Comparison of ENCODE assay signal across 24 mouse cellular contexts in the genomic region with DNA sequence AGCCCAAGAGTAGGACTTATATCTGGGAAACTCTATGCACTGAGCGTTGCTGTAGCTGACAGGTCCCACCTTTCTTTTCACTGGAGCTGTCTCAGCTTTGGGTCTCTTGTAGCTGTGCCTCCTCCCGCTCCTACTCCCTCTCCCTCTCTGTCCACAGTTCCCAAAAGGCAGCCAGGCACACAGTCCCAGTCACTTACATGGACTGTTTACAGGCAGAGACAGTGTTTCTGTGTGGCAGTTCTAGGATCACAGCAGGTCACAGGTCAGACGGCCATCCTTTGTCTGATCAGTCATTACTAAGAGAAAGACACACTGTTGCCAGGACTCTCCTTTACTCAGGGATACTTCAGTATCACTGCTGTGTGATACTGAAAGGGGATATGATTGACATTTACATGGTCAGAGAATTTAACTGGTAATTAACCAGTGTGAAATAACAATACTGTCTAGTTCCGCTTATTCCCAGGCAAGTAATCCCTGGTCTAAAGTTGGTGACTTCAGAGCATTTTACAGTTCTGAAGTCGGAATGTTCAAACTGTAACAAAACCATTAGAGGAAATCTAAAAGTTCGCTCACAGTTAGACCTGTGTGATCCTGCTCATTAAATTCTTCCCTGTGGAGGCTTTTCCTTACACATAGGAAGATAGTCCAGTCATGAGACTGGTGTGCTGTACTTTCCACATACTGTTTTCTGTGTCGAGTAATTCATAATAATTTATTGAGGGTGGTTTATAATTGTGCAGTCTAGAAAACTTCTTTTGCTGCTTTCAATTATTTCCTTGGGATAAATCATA. TPM values are rescaled to one million over a fixed set of nuclear protein-coding genes. Genes with fewer than 3 reads are reported as not detected.
DNase-seq lines count a peak whose midpoint lies in the region; ATAC-seq lines count a peak whose summit lies in the region.
"Had no signal": no experiment of that assay in that cellular context is flagged by ENCODE, and none has a peak within 500 bp of the region (broad histone marks: within the 10 kb centered on the region; RNA-seq: fewer than 3 reads in every experiment).

No protein-coding gene starts in this region.

- H3K4me2 ChIP-seq in forebrain, embryonic 16.5 days (ENCODE audit: low read length), result no peak overlapping the region
- H3K4me2 ChIP-seq in forebrain, embryonic 12.5 days, result no peak overlapping the region
- H3K4me2 ChIP-seq in midbrain, embryonic 13.5 days (replicated peaks), result no peak overlapping the region
- H3K4me2 ChIP-seq in midbrain, embryonic 14.5 days (ENCODE audit: low read length), result no peak overlapping the region
- H3K4me2 ChIP-seq: hindbrain, embryonic 13.5 days; kidney, embryonic 15.5 days; limb, embryonic 13.5 days; liver, embryonic 13.5 days; stomach, embryonic 15.5 days had no signal

- H3K27me3 ChIP-seq in forebrain, embryonic 16.5 days (replicated peaks; ENCODE audit: control insufficient read depth, insufficient read depth, low read length), result no peaks in the 10 kb centered on the region
- H3K27me3 ChIP-seq in forebrain, embryonic 12.5 days, result no peaks in the 10 kb centered on the region
- H3K27me3 ChIP-seq in midbrain, embryonic 13.5 days, result no peaks in the 10 kb centered on the region
- no peaks in the 10 kb centered on the region for H3K27me3 ChIP-seq in midbrain, embryonic 14.5 days (ENCODE audit: control insufficient read depth, insufficient read depth, low read length)
- H3K27me3 ChIP-seq: hindbrain, embryonic 13.5 days; kidney, embryonic 15.5 days; limb, embryonic 13.5 days; liver, embryonic 13.5 days; megakaryocyte, embryonic 14.5 days; stomach, embryonic 15.5 days had no signal

- H3K9me3 ChIP-seq in forebrain, embryonic 16.5 days (ENCODE audit: control insufficient read depth, low read length), result no peaks in the 10 kb centered on the region
- H3K9me3 ChIP-seq in forebrain, embryonic 12.5 days, result no peaks in the 10 kb centered on the region
- no peaks in the 10 kb centered on the region for H3K9me3 ChIP-seq in midbrain, embryonic 13.5 days
- no peaks in the 10 kb centered on the region for H3K9me3 ChIP-seq in midbrain, embryonic 14.5 days (ENCODE audit: control insufficient read depth, low read length)
- H3K9me3 ChIP-seq: hindbrain, embryonic 13.5 days; kidney, embryonic 15.5 days; limb, embryonic 13.5 days; liver, embryonic 13.5 days; stomach, embryonic 15.5 days had no signal

- no peak overlapping the region for H3K9ac ChIP-seq in forebrain, embryonic 16.5 days (replicated peaks; ENCODE audit: low read depth, low read length)
- H3K9ac ChIP-seq in forebrain, embryonic 12.5 days, result no peak overlapping the region
- no peak overlapping the region for H3K9ac ChIP-seq in midbrain, embryonic 13.5 days (replicated peaks)
- H3K9ac ChIP-seq in midbrain, embryonic 14.5 days (replicated peaks; ENCODE audit: low read length), result no peak overlapping the region
- H3K9ac ChIP-seq: hindbrain, embryonic 13.5 days; kidney, embryonic 15.5 days; limb, embryonic 13.5 days; liver, embryonic 13.5 days; stomach, embryonic 15.5 days had no signal

- WGBS in forebrain, embryonic 16.5 days, result 68% methylated on average over 7 of the region's 7 CpGs
- WGBS in forebrain, embryonic 12.5 days, result 74% methylated on average over 7 of the region's 7 CpGs
- WGBS in midbrain, embryonic 13.5 days, result 65% methylated on average over 7 of the region's 7 CpGs
- WGBS in midbrain, embryonic 14.5 days, result 63% methylated on average over 7 of the region's 7 CpGs

- no peak for DNase-seq in midbrain, embryonic 14.5 days
- peak; percentile 52 for DNase-seq in embryo, embryonic 10.5 days (ENCODE audit: low spot score)
- peak; percentile 13 for DNase-seq in mesoderm, embryonic 11.5 days (ENCODE audit: low read depth, low spot score)
- DNase-seq: adrenal gland, postnatal 25 days; B cell, adult 2 months; cerebellum, adult 8-10 months; gastrocnemius, postnatal 14 days; heart, postnatal 14 days; kidney, adult 18-20 months; kidney, postnatal 25 days; liver, embryonic 13.5 days; lung, adult 18-20 months; lung, postnatal 4 days; right cerebral cortex, postnatal 25 days had no signal

- no peaks in the 10 kb centered on the region for H3K4me1 ChIP-seq in forebrain, embryonic 16.5 days (replicated peaks; ENCODE audit: control insufficient read depth, insufficient read depth, low read length)
- peaks cover 5% of the 10 kb centered on the region; the same call in 1 of the 2 replicates for H3K4me1 ChIP-seq in forebrain, embryonic 12.5 days
- no peaks in the 10 kb centered on the region for H3K4me1 ChIP-seq in midbrain, embryonic 13.5 days (replicated peaks)
- H3K4me1 ChIP-seq in midbrain, embryonic 14.5 days (ENCODE audit: control insufficient read depth, insufficient read depth, low read length), result no peaks in the 10 kb centered on the region
- H3K4me1 ChIP-seq: kidney, embryonic 15.5 days; limb, embryonic 13.5 days; liver, embryonic 13.5 days; stomach, embryonic 15.5 days had no signal

- no peak overlapping the region for H3K27ac ChIP-seq in forebrain, embryonic 16.5 days (ENCODE audit: low read length)
- H3K27ac ChIP-seq in forebrain, embryonic 12.5 days, result no peak overlapping the region
- H3K27ac ChIP-seq in midbrain, embryonic 13.5 days, result no peak overlapping the region
- no peak overlapping the region for H3K27ac ChIP-seq in midbrain, embryonic 14.5 days (replicated peaks; ENCODE audit: low read depth, low read length)
- H3K27ac ChIP-seq: hindbrain, embryonic 13.5 days; kidney, embryonic 15.5 days; limb, embryonic 13.5 days; liver, embryonic 13.5 days; stomach, embryonic 15.5 days had no signal

- H3K36me3 ChIP-seq in forebrain, embryonic 16.5 days (ENCODE audit: control insufficient read depth, insufficient read depth), result peaks cover 9% of the 10 kb centered on the region
- peaks cover 32% of the 10 kb centered on the region for H3K36me3 ChIP-seq in forebrain, embryonic 12.5 days (replicated peaks)
- H3K36me3 ChIP-seq in midbrain, embryonic 13.5 days, result peaks cover 52% of the 10 kb centered on the region
- peaks cover 56% of the 10 kb centered on the region for H3K36me3 ChIP-seq in midbrain, embryonic 14.5 days (ENCODE audit: control insufficient read depth, insufficient read depth, low read length)

- H3K4me3 ChIP-seq in forebrain, embryonic 16.5 days (replicated peaks; ENCODE audit: low read length), result no peak overlapping the region
- no peak overlapping the region for H3K4me3 ChIP-seq in forebrain, embryonic 12.5 days (replicated peaks)
- no peak overlapping the region for H3K4me3 ChIP-seq in midbrain, embryonic 13.5 days (replicated peaks)
- no peak overlapping the region for H3K4me3 ChIP-seq in midbrain, embryonic 14.5 days (replicated peaks; ENCODE audit: low read depth, low read length)
- H3K4me3 ChIP-seq: erythroblast, embryonic 14.5 days; hindbrain, embryonic 13.5 days; kidney, embryonic 15.5 days; limb, embryonic 13.5 days; liver, embryonic 13.5 days; megakaryocyte, embryonic 14.5 days; stomach, embryonic 15.5 days had no signal

- ATAC-seq in forebrain, embryonic 16.5 days, result peak; percentile 33; the same call in 1 of the 2 replicates
- ATAC-seq in forebrain, embryonic 12.5 days (ENCODE audit: low FRiP score), result no peak
- peak; percentile 60; the same call in 1 of the 2 replicates for ATAC-seq in midbrain, embryonic 13.5 days
- no peak; the same call in 1 of the 2 replicates for ATAC-seq in midbrain, embryonic 14.5 days (ENCODE audit: low FRiP score, low TSS enrichment)
- ATAC-seq: lung, postnatal 0 days had no signal

RNA-seq across cellular contexts. Expression of a gene that starts 55.7 kb away (rescaled TPM):
- polyA plus RNA-seq in forebrain, embryonic 16.5 days (2015; fragmentation: Nextera tagmentation; extraction: Ambion mirVana), result 21.2 and 21.5 TPM in 2 replicates
- polyA plus RNA-seq in forebrain, embryonic 12.5 days (2016; fragmentation: Nextera tagmentation; extraction: Ambion mirVana), result 24.5 and 27.7 TPM in 2 replicates
- 18.2 and 19.1 TPM in 2 replicates for polyA plus RNA-seq in midbrain, embryonic 13.5 days (2015; fragmentation: Nextera tagmentation; extraction: Ambion mirVana)
- 20.8 and 31.0 TPM in 2 replicates for polyA plus RNA-seq in midbrain, embryonic 14.5 days (2014; fragmentation: Nextera tagmentation; extraction: Ambion mirVana)

Comparison
In these comparisons a context has a peak if more than half of its experiments do, and no peak if none do; other contexts are left out.
1. ATAC-seq: peak in forebrain, embryonic 16.5 days (single experiment) and midbrain, embryonic 13.5 days (single experiment); none in forebrain, embryonic 12.5 days (single experiment) and midbrain, embryonic 14.5 days (single experiment).